Mouse (Mus musculus): ENCODE results near the gene Cyp3a13.
A peak's percentile ranks its signal among the peaks of the same experiment; 100 is the strongest.
"Not testable (repeated sequence)": the region's sequence is repeated elsewhere in the genome, so short reads cannot be mapped to it uniquely, and the experiment has no call there.

Cyp3a13 gene

GRCm38 (mm10) chr5:137921532-137921931 lies at the start of gene Cyp3a13:
TSS of gene Cyp3a13 (minus strand) at chr5:137921619.
- no peak for DNase-seq (ENCODE audit: low read depth, low spot score)

- no peak for DNase-seq (ENCODE audit: low read depth, low spot score)
Observed at GRCm38 (mm10) chr5:137966492-137966891, 45.1 kb upstream of the Cyp3a13 start.

GRCm38 (mm10) chr5:137962945-137963344 lies 41.5 kb upstream of the Cyp3a13 start, which contains the start of gene Gjc3:
TSS of gene Gjc3 (minus strand) at chr5:137963098.
- DNase-seq (ENCODE audit: low read depth, low spot score), result no peak

GRCm38 (mm10) chr5:137956404-137956803 lies 35.0 kb upstream of the Cyp3a13 start:
- DNase-seq (ENCODE audit: low read depth, low spot score), result no peak

- DNase-seq (ENCODE audit: low read depth, low spot score), result peak; percentile 2
Observed at GRCm38 (mm10) chr5:137951218-137951617, 29.8 kb upstream of the Cyp3a13 start.

- DNase-seq (ENCODE audit: low read depth, low spot score), result no peak
Observed at GRCm38 (mm10) chr5:137947303-137947702, 25.9 kb upstream of the Cyp3a13 start.

GRCm38 (mm10) chr5:137943133-137943532 lies 21.7 kb upstream of the Cyp3a13 start:
- no peak for DNase-seq (ENCODE audit: low read depth, low spot score)

GRCm38 (mm10) chr5:137940948-137941347 lies 19.5 kb upstream of the Cyp3a13 start:
- no peak for DNase-seq (ENCODE audit: low read depth, low spot score)

GRCm38 (mm10) chr5:137937238-137937637 lies 15.8 kb upstream of the Cyp3a13 start:
- peak; percentile 4 for DNase-seq (ENCODE audit: low read depth, low spot score)

GRCm38 (mm10) chr5:137936486-137936885 lies 15.1 kb upstream of the Cyp3a13 start:
- no peak for DNase-seq (ENCODE audit: low read depth, low spot score)

GRCm38 (mm10) chr5:137933934-137934333 lies 12.5 kb upstream of the Cyp3a13 start:
- DNase-seq (ENCODE audit: low read depth, low spot score), result not testable (repeated sequence)

GRCm38 (mm10) chr5:137928439-137928838 lies 7.0 kb upstream of the Cyp3a13 start:
- DNase-seq (ENCODE audit: low read depth, low spot score), result no peak

GRCm38 (mm10) chr5:137922171-137922570 lies 752 bp upstream of the Cyp3a13 start:
- DNase-seq (ENCODE audit: low read depth, low spot score), result no peak

GRCm38 (mm10) chr5:137915550-137915949 lies 5.9 kb downstream of the Cyp3a13 start:
- DNase-seq (ENCODE audit: low read depth, low spot score), result no peak

GRCm38 (mm10) chr5:137914508-137914907 lies 6.9 kb downstream of the Cyp3a13 start:
- peak; percentile 12 for DNase-seq (ENCODE audit: low read depth, low spot score)

GRCm38 (mm10) chr5:137909564-137910262 lies 11.7 kb downstream of the Cyp3a13 start:
- DNase-seq (ENCODE audit: low read depth, low spot score), result no peak

- DNase-seq (ENCODE audit: low read depth, low spot score), result no peak
Observed at GRCm38 (mm10) chr5:137897812-137898211, 23.6 kb downstream of the Cyp3a13 start.

GRCm38 (mm10) chr5:137892954-137893353 lies 28.5 kb downstream of the Cyp3a13 start:
- DNase-seq (ENCODE audit: low read depth, low spot score), result peak; percentile 13

GRCm38 (mm10) chr5:137887666-137888065 lies 33.8 kb downstream of the Cyp3a13 start:
- DNase-seq (ENCODE audit: low read depth, low spot score), result no peak

GRCm38 (mm10) chr5:137885894-137886293 lies 35.5 kb downstream of the Cyp3a13 start:
- peak; percentile 44 for DNase-seq (ENCODE audit: low read depth, low spot score)

- DNase-seq (ENCODE audit: low read depth, low spot score), result no peak
Observed at GRCm38 (mm10) chr5:137883345-137883744, 38.1 kb downstream of the Cyp3a13 start.

GRCm38 (mm10) chr5:137882922-137883321 lies 38.5 kb downstream of the Cyp3a13 start:
- DNase-seq (ENCODE audit: low read depth, low spot score), result no peak

- peak; percentile 42 for DNase-seq (ENCODE audit: low read depth, low spot score)
Observed at GRCm38 (mm10) chr5:137877860-137878259, 43.6 kb downstream of the Cyp3a13 start.

GRCm38 (mm10) chr5:137875054-137875453 lies 46.4 kb downstream of the Cyp3a13 start:
- DNase-seq (ENCODE audit: low read depth, low spot score), result no peak

Measured in CD4-positive, CD25-positive, alpha-beta regulatory T cell, adult 2 months (primary cell).